Mouse (Mus musculus) heart, adult 2 months (tissue): ENCODE results near the gene Junb. TPM values are rescaled to one million over a fixed set of nuclear protein-coding genes. Genes with fewer than 3 reads are reported as not detected.

Source experiments
- DNase-seq, 2 experiments: peaks; one replicate each; pipeline ENCODE4 v3.0.0; 2021
- H3K27ac ChIP-seq: fragments of 200-600 bp; 2 replicates; pipeline ENCODE4 v1.8.1; 2022
- H3K27me3 ChIP-seq: fragments of 200-500 bp; 2 replicates; pipeline ENCODE4 v1.6.1; 2012; ENCODE audit warnings: mild to moderate bottlenecking, low read length, inconsistent platforms, mixed read lengths; ENCODE audit not compliant: control insufficient read depth, insufficient read depth
- H3K36me3 ChIP-seq: fragments of 200-500 bp; 2 replicates; pipeline ENCODE4 v1.6.1; 2012; ENCODE audit warnings: low read length, inconsistent platforms; ENCODE audit not compliant: control insufficient read depth, insufficient read depth
- H3K4me1 ChIP-seq: fragments of 200-500 bp; 2 replicates; pipeline ENCODE4 v1.6.1; 2011; ENCODE audit warnings: low read length; ENCODE audit not compliant: control insufficient read depth, insufficient read depth
- H3K4me3 ChIP-seq: fragments of 200-600 bp; 2 replicates; pipeline ENCODE4 v1.8.1; 2022
- H3K79me2 ChIP-seq: fragments of 200-500 bp; replicated peaks from 2 replicates; pipeline ENCODE4 v1.6.1; 2012; ENCODE audit warnings: mild to moderate bottlenecking, inconsistent platforms, low read length, moderate library complexity, mixed read lengths; ENCODE audit not compliant: control insufficient read depth, insufficient read depth
- H3K9ac ChIP-seq: fragments of 200-500 bp; 2 replicates; pipeline ENCODE4 v1.6.1; 2012; ENCODE audit warnings: low read depth, mild to moderate bottlenecking, control low read depth, inconsistent platforms, low read length, mixed read lengths
- CTCF ChIP-seq: fragments of 200-600 bp; IDR thresholded peaks from 2 replicates; pipeline ENCODE4 v1.8.1; 2022; ENCODE audit warnings: antibody characterized with exemption, mild to moderate bottlenecking, moderate library complexity
- EP300 ChIP-seq: fragments of 200-500 bp; IDR thresholded peaks from 2 replicates; pipeline ENCODE4 v1.6.1; 2011; ENCODE audit warnings: low read depth, low read length, control low read depth; ENCODE audit not compliant: insufficient read depth
- POLR2A ChIP-seq: fragments of 200-500 bp; IDR thresholded peaks from 2 replicates; pipeline ENCODE4 v1.6.1; 2011; ENCODE audit warnings: mild to moderate bottlenecking, low read depth, low read length, control low read depth; ENCODE audit not compliant: insufficient read depth
- WGBS: fragments of 180-500 bp; shearing (Covaris S2); methylation state at CpG from one replicate; pipeline ENCODE4 v1.1.7; 2018; 5-methylcytosine and 5-hydroxymethylcytosine counted together
- intact Hi-C: fragments of 180-260 bp; cut with DNase I; formaldehyde crosslinking; loops from one replicate; pipeline ENCODE4 v1.15.1; 2025
- polyA plus RNA-seq: library from polyadenylated mRNA; depleted of rRNA; stranded (reverse); fragments of >200 nt; gene quantifications from 2 replicates; pipeline ENCODE4 v1.2.3, GENCODE M21; 2012
- total RNA-seq, 2 experiments: library from RNA; stranded (reverse); gene quantifications; 2 replicates each; pipeline ENCODE4 v1.2.3; 2021

The Junb gene
- total and polyA plus RNA-seq, 3 experiments = 10.4 to 19.0 (median 17.3) TPM

DNA sequence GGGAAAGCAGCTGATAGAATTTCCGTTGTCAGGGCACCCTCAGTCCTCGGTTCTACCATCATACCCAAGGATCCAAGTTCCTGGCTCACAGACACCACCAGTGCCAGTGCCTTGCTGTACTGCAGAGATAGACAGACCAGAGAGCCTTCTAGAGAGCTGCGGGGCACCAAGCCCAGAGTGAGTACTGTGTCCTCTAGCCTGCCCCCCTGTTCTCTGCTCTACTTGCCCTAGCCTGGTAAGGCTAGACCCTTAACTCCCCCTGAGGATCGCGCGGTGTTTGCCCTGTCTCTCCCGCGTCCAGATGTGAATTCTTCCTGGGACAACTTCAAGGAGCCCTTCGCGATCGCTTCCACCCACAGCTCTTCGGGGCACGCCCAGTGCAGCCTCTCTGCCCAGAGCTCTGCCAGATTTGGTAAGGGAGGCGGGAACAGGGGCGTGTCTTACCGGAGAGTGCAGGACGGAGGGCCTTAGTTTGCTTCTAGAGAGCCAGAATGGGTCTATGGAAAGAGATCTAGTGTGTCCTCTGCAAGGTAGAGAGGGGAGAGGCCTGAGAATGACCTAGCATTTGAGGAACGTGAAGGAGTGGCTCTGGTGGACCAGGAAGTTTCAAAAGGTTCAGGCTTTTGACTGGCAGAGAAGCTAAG, 25.8 kb downstream of the Junb start:
- no peaks in the 10 kb centered on the region for H3K27me3 ChIP-seq
- no peaks in the 10 kb centered on the region for H3K79me2 ChIP-seq
- H3K36me3 ChIP-seq = no peaks in the 10 kb centered on the region
- intact Hi-C loops = no loop called here
- WGBS = 4% methylated on average over 18 of the region's 18 CpGs
- H3K27ac ChIP-seq = no peak overlapping the region
- peak; percentile 61 to 66 for DNase-seq
- H3K4me1 ChIP-seq = no peaks in the 10 kb centered on the region
- no peak overlapping the region for H3K9ac ChIP-seq
- H3K4me3 ChIP-seq = no peak overlapping the region
- TF ChIP-seq EP300 (no peak), CTCF (no peak), POLR2A (no peak)

DNA sequence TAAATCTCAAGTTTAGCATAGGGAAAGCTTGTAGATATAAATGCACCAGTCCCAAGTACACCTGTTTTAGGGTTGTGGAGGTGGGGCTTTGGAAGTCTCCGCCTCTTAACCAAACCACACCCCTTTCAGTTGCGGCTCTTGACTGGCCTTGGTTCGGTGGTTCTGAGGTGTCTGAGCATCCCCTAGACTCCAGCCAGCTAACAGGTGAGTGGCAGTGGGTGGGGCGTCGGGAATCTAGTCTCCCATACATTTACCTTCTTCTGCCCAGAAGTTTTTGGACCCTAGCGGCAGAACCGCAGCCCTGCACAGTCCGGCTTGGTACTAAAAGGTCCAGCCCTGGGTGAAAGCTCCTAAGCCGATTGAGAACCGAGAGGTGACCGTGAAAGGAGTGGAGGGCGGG, 28.8 kb downstream of the Junb start:
- 23% methylated on average over 12 of the region's 12 CpGs for WGBS
- intact Hi-C loops = no loop called here
- H3K27me3 ChIP-seq = peaks cover 8% of the 10 kb centered on the region

DNA sequence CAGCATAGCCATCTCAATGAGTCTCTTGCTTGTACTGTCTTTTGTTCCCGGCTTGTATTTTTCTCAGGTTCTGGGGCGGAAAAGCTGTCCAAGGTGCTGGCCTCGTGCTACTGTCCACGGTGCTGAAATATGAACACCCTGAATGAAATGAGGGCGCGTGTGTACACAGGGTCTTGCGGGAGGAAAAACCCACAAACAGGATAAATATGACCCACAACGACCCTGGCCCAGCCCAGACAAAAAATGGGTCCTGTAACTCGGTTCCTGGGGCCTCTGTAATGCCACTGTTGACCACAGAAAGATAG, 31.3 kb downstream of the Junb start:
- Histone ChIP-seq H3K4me1 (no peaks in the 10 kb centered on the region; the same call in 1 of the 2 replicates), H3K27ac (no peak overlapping the region), H3K9ac (no peak overlapping the region), H3K79me2 (no peaks in the 10 kb centered on the region), H3K27me3 (peaks cover 8% of the 10 kb centered on the region), H3K4me3 (no peak overlapping the region), H3K36me3 (no peaks in the 10 kb centered on the region)
- WGBS = 18% methylated on average over 9 of the region's 9 CpGs
- TF ChIP-seq CTCF (0 out of 2 replicates have a peak, but pooled peaks have one; percentile 0), POLR2A (no peak), EP300 (0 out of 2 replicates have a peak, but pooled peaks have one; percentile 33)
- DNase-seq = peak in 1 of 2 experiments; percentile 69
- intact Hi-C loops = no loop called here

More for the DNA sequence above, 28.8 kb downstream of the Junb start:
- Histone ChIP-seq H3K36me3 (no peaks in the 10 kb centered on the region), H3K9ac (no peak overlapping the region), H3K4me1 (no peaks in the 10 kb centered on the region), H3K79me2 (no peaks in the 10 kb centered on the region), H3K27ac (no peak overlapping the region), H3K4me3 (no peak overlapping the region)
- no peak for DNase-seq
- TF ChIP-seq CTCF (no peak), EP300 (no peak), POLR2A (no peak)

DNA sequence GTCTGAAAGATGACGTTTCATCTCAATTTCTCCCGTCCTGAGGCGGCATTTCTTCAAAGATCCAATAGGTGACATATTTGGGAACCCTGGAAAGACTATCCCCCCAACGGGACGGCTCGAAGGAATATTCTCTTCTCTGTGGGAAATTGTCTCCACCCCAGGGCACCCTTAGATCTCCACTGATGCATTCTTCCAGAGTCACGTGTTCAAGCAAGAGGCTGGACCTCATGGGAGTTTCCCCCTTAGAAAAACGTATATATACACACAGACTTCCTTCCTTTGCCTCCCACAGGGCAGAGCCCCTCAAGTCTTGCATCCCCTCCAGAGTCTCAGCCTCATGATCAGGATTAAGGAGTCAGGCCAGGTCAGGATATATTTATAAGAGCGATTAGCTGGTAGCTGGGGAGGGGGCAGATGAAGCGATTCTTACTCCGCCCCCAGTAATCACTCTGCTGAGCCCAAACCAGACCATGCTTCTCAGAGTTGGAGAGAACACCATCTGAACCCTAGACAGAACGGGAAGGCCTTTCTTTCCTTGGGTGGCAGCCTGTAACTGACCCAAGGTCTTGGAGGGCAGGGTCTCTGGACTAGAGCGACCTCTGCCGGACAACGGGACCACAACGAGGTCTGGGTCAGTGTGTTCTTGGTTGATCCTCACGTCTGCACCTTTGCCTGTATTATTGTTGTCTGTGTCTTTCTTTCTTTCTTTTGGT, 31.8 kb downstream of the Junb start, which contains the start of gene Rtbdn:
Gene Rtbdn (plus strand): TSS at position 464 of the 713 bp plus-strand sequence.
- TF ChIP-seq POLR2A = no peak
- TF ChIP-seq CTCF = peak; percentile 35
- Histone ChIP-seq H3K4me3 (0 out of 2 replicates have a peak within 1 kb of the TSS, but pooled peaks have one; percentile 22), H3K27ac (no peak within 1 kb of the TSS), H3K36me3 (no peaks in the 10 kb centered on the region), H3K79me2 (no peaks in the 10 kb centered on the region), H3K27me3 (peaks cover 8% of the 10 kb centered on the region), H3K9ac (no peak within 1 kb of the TSS), H3K4me1 (no peaks in the 10 kb centered on the region; the same call in 1 of the 2 replicates)
- intact Hi-C loops = no loop called here
- DNase-seq = no peak
- WGBS = 11% methylated on average over 17 of the region's 17 CpGs

DNA sequence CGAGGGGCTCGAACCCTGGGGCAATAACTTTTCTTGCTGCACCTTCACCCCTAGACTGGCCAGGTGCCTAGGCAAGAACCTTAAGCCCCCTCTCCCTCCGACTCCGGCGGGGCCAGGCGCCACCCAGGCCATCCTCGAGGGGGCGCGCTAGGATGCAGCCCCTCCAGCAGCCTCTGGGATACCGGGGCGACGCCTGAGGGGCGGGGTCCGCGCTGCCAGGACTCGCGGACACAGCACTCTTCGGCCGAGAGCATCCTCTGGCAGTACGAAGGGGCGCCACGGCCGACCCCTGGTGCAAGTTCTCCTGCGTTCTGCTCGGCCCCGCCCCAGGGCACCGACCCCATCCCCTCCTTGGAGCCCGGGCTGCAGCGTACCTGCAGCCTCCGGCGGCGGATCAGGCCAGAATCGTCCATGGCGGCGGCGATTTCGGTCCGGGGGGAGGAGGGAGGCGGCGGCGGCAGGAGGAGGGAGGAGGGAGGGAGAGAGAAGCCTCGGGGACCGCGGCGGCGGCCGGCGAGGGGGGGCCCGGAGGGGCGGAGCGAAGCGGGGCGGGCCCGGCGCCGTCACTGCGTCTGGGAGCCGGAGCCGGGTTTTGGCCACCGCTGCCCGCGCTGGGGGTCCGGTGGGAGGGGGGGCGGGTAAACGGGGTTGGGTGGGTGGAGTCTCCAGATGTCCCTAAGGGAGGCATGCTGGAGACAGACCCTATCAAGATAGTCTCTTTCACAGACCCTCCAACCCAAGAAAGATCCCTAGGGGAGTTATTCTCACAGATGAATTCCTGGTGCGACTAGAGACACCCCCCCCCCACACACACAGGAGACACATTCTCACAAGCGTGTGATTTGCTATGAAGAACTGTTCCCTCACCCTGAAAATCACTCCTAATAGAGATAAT, 32.6 kb downstream of the Junb start:
- no peaks in the 10 kb centered on the region for H3K79me2 ChIP-seq
- peaks cover 8% of the 10 kb centered on the region for H3K27me3 ChIP-seq
- 1% methylated on average over 52 of the region's 67 CpGs for WGBS
- H3K36me3 ChIP-seq = no peaks in the 10 kb centered on the region
- TF ChIP-seq CTCF = peak; percentile 33
- no peak for TF ChIP-seq EP300
- no peak for DNase-seq
- no peaks in the 10 kb centered on the region; the same call in 1 of the 2 replicates for H3K4me1 ChIP-seq
- 0 out of 2 replicates have a peak overlapping the region, but pooled peaks have one; percentile 22 for H3K4me3 ChIP-seq
- no peak overlapping the region for H3K27ac ChIP-seq
- no peak overlapping the region for H3K9ac ChIP-seq
- intact Hi-C loops = no loop called here
